Mouse (Mus musculus) ovary, postnatal 10 days (tissue): ENCODE data around the gene Ltk.
A peak's percentile ranks its signal among the peaks of the same experiment; 100 is the strongest.

Experiments
- DNase-seq: peaks from one replicate; pipeline ENCODE4 v3.0.0; 2022; ENCODE audit warnings: low spot score

Ltk gene

DNA sequence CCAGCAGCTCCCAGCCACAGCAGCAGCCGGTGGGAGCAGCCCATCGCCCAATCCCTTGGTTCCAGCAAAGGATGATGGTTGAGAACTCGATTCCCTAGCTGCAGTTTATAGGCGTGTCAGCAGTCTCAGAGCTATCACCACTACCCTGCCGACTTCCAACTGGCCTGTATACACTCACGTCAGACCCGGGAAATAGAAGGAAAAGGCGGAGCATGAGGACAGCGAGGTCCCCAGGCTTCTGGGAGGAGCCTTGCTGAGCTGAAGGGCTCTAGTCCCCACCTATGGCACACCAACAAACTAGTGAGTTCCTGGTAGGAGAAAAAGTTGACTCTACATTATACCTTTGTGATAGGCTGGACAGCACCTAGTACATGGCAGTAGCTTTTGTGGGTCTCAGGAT lies at the start of gene Ltk:
Gene Ltk (minus strand): TSS at position 181 of the 400 bp plus-strand sequence.
- no peak for DNase-seq

- DNase-seq, result no peak
Measured at GRCm38 (mm10) chr2:119808881-119809280, 48.6 kb upstream of the Ltk start.

- DNase-seq, result no peak
Measured at GRCm38 (mm10) chr2:119808438-119808837, 48.2 kb upstream of the Ltk start.

DNA sequence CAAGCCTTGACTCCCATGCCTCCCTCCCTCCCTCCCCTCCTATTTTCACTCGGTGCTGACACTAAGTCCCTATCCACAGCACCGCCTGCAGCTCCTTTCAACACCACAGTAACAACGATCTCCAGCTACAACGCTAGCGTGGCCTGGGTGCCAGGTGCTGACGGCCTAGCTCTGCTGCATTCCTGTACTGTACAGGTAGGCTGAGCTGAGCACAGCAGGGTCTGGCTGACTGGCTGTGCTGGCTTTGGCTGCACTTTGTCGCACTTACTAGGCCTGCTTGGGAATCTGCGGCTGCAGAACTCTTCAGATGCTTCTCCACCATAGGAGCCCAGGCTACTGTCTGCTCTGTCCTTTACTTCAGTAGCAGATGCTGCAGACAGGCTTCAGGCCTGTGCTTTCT lies 45.3 kb upstream of the Ltk start:
- DNase-seq, result no peak

GRCm38 (mm10) chr2:119804776-119805175 lies 44.5 kb upstream of the Ltk start:
- no peak for DNase-seq

DNA sequence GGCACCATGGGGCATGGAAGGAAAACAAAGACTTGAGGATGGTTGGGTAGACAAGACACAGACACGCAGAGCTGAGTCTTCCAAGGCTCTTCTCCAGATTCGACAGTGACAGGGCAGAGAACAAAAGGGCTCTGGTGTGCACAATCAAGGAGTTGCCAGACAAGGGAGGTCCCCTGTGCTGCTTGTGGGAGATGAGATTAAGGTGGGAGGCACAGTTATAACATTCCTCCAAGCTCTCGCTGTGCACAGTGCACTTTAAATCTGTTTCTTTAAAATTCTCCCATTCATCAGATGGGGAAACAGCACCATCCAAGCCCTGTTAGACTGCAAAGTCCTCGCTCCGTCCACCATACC lies 44.0 kb upstream of the Ltk start:
- DNase-seq, result no peak

DNA sequence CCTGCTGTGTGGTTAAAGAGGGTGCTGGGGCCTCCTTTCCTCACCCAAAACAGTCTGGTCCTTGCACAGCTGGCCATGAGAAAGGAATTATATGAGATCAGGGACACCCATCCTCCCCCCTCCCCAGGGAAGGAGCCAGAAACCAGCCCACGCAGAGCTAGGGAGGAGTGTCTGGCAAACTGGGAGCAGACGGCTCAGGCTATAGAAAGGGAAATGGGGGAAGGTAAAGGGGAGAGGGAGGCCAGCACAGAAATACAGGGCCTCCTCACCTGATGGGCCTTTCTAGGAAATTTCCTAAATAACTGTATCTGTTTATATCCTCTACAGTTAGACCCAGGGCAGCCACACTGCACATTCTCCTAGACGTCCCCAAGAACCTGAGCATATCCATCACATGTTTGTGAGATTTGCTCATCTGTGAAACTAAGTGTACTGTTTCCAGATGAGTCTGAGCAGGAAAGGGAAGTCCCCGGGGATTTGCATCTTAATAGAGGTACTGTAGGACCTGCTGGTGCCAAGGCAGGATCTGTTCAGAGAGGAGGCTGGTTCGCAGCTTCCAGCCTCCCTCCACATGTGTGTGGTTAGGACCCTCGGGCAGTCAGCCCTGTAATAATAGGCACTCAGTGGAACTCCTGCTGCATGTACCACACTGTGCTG lies 43.5 kb upstream of the Ltk start:
- DNase-seq, result no peak

GRCm38 (mm10) chr2:119802767-119803617 lies 42.8 kb upstream of the Ltk start:
- DNase-seq, result no peak

DNA sequence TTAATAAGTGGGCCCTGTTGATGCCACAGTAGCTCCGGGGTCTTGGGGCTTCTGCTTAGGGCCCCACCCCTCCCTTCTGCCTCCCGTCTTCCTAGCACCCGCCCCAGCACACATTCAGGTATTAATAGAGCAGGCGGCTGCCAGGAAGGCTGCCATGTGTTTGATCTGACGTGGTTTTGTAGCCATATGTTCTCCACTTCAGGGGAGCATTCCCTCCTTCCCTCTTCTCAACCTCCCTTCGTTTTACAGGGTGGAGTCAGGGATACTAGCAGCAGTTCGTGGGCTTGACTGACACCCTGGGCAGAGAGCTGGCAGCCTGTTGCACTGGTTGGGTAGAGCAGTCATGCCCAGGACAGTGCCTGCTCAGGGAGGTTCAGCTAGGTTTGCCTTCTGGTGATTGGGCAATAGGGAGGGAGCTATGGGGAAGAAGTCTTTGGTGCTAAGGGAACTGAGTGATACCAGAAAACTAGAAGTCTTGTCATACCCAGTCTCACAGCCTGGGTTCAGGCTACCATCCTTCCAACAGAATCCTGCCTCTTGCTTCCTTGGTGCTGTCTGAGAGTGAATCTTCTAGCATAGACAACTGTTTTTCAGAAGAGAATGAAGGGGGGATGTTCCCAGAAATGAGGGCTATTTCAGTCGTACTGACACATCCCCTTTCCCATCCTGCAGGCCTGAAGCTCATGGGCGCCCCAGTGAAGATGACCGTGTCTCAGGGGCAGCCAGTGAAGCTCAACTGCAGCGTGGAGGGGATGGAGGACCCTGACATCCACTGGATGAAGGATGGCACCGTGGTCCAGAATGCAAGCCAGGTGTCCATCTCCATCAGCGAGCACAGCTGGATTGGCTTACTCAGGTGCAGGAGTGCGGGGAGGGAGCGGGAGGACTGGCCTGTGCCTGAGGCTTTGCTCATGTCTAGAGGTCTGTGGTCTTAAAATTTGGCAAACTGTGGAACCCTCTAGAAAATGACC lies 40.9 kb upstream of the Ltk start:
- DNase-seq, result no peak

GRCm38 (mm10) chr2:119799961-119800550 lies 39.8 kb upstream of the Ltk start:
- no peak for DNase-seq

- DNase-seq, result no peak
Measured at GRCm38 (mm10) chr2:119799181-119799960, 39.1 kb upstream of the Ltk start.

GRCm38 (mm10) chr2:119798246-119798927 lies 38.2 kb upstream of the Ltk start:
- no peak for DNase-seq

DNA sequence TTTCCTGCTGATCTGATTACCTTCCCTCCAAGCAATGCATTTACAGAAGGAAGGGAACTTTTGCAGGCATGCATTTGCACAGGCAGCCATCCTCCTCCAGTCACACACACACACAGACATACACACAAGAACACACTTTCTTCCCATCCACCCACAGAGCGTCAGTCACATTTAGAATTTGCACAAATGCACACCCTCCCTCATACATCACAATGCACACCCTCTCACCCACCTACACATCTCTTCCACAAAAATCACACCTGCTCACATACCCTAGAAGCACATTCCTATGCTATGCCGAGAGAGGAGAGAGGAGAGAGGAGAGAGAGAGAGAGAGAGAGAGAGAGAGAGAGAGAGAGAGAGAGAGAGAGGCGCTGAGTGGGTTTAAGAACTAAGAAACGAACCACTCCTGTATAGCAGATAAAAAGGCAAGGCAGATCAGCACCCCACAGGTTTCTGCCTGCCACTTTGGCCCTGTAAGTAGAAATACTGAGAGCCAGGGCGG lies 37.1 kb upstream of the Ltk start, which contains the start of gene Tyro3:
Gene Tyro3 (plus strand): TSS at position 455 of the 505 bp plus-strand sequence.
- DNase-seq, result no peak

DNA sequence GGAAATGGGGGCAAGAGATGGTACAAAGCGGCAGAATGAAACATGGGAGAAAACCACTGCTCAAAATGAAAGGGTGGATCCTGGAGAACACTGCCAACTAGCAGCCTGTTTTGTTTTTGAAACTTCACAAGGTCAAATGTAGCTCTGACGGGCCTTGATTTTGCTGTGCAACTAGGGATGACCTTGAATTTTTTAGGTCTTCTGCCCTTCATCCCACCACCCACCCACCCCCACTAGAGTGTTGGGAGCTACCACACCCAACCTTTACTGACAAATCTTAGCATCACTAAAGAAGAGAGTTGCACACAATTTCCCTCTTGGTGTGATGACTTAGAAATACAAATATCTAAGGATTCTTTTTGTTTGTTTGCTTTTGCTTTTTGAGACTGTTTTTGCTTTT lies 29.8 kb upstream of the Ltk start:
- DNase-seq, result no peak

- peak; percentile 65 for DNase-seq
Measured at GRCm38 (mm10) chr2:119787206-119787883, 27.1 kb upstream of the Ltk start, which contains the start of gene Rpap1. Rpap1 (minus strand) TSS chr2:119787537.

GRCm38 (mm10) chr2:119767246-119767645 lies 7.0 kb upstream of the Ltk start:
- DNase-seq, result no peak

- no peak for DNase-seq
Measured at GRCm38 (mm10) chr2:119763924-119764323, 3.7 kb upstream of the Ltk start.

DNA sequence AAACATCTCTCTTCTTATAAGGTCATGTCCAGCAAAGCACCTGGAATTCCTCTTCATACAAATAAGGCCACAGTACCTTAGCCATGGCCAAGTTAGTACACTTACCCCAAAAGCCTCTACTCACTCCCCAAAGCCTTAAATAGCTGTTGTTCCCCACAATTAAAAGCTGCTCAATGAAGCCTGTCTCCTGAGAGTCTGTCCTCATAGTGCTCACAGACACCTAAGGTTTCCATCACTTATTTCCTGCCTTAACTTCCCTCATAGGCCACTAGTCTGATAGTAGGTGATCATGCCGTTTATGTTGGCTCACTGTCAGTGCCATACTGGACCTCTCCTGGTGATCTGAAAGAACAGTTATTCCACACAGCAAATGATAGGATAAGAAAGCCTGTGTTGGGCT lies 2.0 kb upstream of the Ltk start:
- no peak for DNase-seq
